Mouse (Mus musculus) hindbrain, embryonic 15.5 days (tissue): ENCODE data around the gene Ern1. TPM values are rescaled to one million over a fixed set of nuclear protein-coding genes. Genes with fewer than 3 reads are reported as not detected.
A peak's percentile ranks its signal among the peaks of the same experiment; 100 is the strongest.

Source experiments
- ATAC-seq: fragments of 200-750 bp; cut with Nextera tagmentation; 2 replicates; pipeline ENCODE4 v1.8.0; 2017; ENCODE audit warnings: low read depth, moderate number of reproducible peaks, moderate TSS enrichment; ENCODE audit not compliant: low FRiP score
- H3K27ac ChIP-seq: fragments of 300-500 bp; sonication (generic); replicated peaks from 2 replicates; pipeline ENCODE4 v1.5.1; 2015; ENCODE audit warnings: mild to moderate bottlenecking, inconsistent platforms
- H3K27me3 ChIP-seq: fragments of 300-500 bp; sonication (generic); 2 replicates; pipeline ENCODE4 v1.6.1; 2015; ENCODE audit warnings: control low read depth, inconsistent platforms
- H3K36me3 ChIP-seq: fragments of 300-500 bp; sonication (generic); 2 replicates; pipeline ENCODE4 v1.6.1; 2015; ENCODE audit warnings: control low read depth, inconsistent platforms
- H3K4me1 ChIP-seq: fragments of 300-500 bp; sonication (generic); replicated peaks from 2 replicates; pipeline ENCODE4 v1.6.1; 2015; ENCODE audit warnings: control low read depth, inconsistent platforms
- H3K4me2 ChIP-seq: fragments of 300-500 bp; sonication (generic); 2 replicates; pipeline ENCODE4 v1.6.1; 2015; ENCODE audit warnings: moderate library complexity, mild to moderate bottlenecking, inconsistent platforms
- H3K4me3 ChIP-seq: fragments of 300-500 bp; sonication (generic); 2 replicates; pipeline ENCODE4 v1.5.1; 2015; ENCODE audit warnings: mild to moderate bottlenecking, inconsistent platforms
- H3K9ac ChIP-seq: fragments of 300-500 bp; sonication (generic); 2 replicates; pipeline ENCODE4 v1.6.1; 2015; ENCODE audit warnings: inconsistent platforms
- H3K9me3 ChIP-seq: fragments of 300-500 bp; sonication (generic); 2 replicates; pipeline ENCODE4 v1.6.1; 2016; ENCODE audit warnings: control low read depth, inconsistent platforms
- WGBS: fragments of 180-500 bp; shearing (Covaris S2); methylation state at CpG from one replicate; pipeline ENCODE4 v1.1.7; 2015; 5-methylcytosine and 5-hydroxymethylcytosine counted together
- polyA plus RNA-seq: library from polyadenylated mRNA; unstranded; fragments of >200 nt; fragmentation: Nextera tagmentation; extraction: Ambion mirVana; gene quantifications from 2 replicates; pipeline ENCODE4 v1.2.1, GENCODE M21; 2015

The Ern1 gene
- polyA plus RNA-seq, 1 experiment from 2014 or later, result 5.0 TPM

DNA sequence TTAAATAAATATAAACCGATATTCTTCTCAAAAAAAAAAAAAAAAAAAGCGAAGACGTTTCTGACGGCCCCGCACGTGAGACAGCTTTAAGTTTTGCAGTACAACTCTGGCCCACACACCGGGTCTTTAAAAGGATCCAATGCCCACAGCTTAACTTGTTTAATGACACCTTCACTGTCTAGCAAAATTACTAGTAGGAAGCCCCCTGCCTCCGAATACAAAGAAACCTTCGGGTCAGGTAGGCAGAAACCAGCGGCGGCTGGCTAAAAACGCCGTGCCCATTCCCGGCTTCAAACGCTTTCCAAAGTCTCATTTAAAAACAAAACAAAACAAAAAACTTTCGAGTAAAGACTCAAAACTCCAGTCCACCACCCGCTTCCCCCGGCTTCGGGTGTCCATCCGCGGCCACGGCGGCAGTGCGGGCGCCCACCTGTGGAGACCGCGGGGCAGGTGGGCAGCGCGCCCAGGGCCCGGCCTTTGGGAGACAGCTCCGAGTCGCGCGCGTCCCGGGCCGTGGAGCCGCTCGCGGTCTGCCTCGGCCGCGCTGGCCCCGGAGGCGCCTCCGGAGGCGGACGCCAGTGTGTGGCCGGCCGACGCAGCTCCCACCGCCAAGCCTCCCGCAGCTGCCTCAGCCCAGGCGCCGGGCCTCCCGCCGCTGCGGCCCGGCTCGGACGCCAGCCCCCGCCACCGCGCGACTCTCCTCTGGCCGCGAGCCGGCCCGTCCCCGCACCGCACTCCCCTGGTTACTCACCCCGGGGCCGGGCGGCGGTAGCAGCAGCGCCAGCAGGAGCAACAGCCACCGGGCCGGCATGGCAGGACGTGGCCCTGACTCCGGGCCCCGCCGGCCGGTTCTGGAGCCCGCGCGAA is 553 bp downstream of the Ern1 start:
- Histone ChIP-seq H3K9me3 (no peaks in the 10 kb centered on the region), H3K27me3 (no peaks in the 10 kb centered on the region), H3K27ac (peak overlapping the region; percentile 82), H3K9ac (peak overlapping the region; percentile 88), H3K4me2 (peak overlapping the region; percentile 83), H3K36me3 (no peaks in the 10 kb centered on the region), H3K4me1 (peaks cover 10% of the 10 kb centered on the region), H3K4me3 (peak overlapping the region; percentile 94)
- WGBS, result under 1% methylated on average over 56 of the region's 86 CpGs
- peak; percentile 90 for ATAC-seq

DNA sequence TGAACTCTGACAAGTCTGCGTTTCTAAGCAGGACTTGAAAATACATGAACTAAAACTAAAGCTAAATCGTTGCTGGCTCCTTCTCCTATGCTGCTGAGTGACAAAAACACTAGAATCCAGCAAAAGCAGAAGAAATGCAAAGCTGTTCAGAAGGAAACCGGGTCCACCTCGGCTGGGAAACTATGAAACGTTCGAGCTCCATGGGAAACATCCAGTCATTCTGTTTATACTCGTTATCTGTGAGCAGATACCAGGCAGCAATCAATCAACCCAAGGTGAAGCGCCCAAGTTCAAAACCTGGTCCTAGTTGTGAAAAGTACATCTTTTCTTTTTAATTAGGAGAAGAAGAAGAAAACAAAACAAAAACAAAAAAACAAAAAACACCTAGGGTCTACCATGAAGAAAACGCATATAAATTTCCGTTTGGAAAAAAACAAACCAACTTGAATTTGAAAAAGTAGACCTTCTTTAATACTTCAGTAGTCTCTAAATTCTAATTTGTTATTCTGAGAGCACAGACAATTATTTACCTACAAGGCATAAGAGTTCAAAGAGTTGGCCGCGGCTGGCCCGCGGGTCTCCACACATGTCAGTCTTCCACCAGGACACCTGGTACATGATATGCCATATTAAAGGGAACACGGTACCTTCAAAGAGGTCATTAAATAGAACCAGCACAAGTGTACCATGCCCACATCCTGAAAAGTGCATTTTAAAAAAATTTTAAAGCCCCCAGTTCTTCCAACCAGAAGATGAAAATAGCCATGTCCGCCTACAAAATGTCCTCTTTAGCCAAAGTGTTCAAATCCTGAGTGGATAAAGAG is 1.4 kb downstream of the Ern1 start:
- 0 out of 2 replicates have a peak overlapping the region, but pooled peaks have one; percentile 88 for H3K9ac ChIP-seq
- ATAC-seq, result no peak
- peaks cover 10% of the 10 kb centered on the region for H3K4me1 ChIP-seq
- H3K36me3 ChIP-seq, result no peaks in the 10 kb centered on the region
- H3K27me3 ChIP-seq, result no peaks in the 10 kb centered on the region
- peak overlapping the region; percentile 94 for H3K4me3 ChIP-seq
- no peaks in the 10 kb centered on the region for H3K9me3 ChIP-seq
- WGBS, result 54% methylated on average over 16 of the region's 16 CpGs
- H3K27ac ChIP-seq, result no peak overlapping the region
- H3K4me2 ChIP-seq, result peak overlapping the region; percentile 83

DNA sequence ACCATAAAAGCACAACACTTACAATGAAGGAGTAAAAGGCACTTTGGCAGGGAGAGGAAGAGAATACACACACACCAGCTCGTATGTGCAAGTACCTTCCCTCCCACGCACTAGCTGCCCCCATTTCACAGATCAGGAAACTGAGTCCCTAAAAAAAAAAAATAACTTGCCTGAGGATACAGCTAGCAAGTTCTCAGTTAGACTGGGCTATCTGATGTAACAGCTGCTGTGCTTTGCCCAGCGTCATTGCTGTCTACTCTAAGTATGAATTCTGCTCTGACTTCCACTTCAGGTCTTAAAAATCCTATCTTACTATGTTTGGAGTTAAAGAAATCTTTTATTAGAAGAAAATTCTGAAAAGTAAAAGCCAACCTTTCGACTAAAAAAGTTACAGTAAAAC is 2.0 kb downstream of the Ern1 start:
- no peak overlapping the region for H3K4me2 ChIP-seq
- H3K27me3 ChIP-seq, result no peaks in the 10 kb centered on the region
- no peak overlapping the region for H3K4me3 ChIP-seq

DNA sequence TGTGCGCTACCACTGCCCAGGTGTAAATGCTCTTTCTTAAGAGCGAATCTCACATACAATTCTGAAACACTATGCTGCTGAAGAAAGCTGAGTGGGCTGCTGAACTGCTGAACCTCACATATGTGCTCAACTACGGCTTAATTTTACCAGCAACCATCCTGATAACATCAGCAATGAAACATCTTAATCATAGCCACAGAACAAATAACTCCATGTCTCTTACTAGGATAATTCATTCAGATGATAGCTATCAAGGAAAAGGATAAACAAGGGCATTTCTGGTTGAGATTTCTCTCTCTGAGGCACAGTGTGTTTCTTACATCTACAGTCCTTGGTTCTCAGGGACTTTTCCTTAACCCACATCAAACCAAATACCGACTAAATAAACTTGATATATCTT is 2.8 kb downstream of the Ern1 start:
- ATAC-seq, result no peak
- H3K4me1 ChIP-seq, result peaks cover 10% of the 10 kb centered on the region
- no peaks in the 10 kb centered on the region for H3K36me3 ChIP-seq
- WGBS, result 95% methylated on average over 4 of the region's 4 CpGs
- no peak overlapping the region for H3K4me3 ChIP-seq
- H3K27me3 ChIP-seq, result no peaks in the 10 kb centered on the region
- H3K27ac ChIP-seq, result no peak overlapping the region
- H3K9ac ChIP-seq, result no peak overlapping the region
- H3K9me3 ChIP-seq, result no peaks in the 10 kb centered on the region
- H3K4me2 ChIP-seq, result no peak overlapping the region

More for the DNA sequence above, 2.0 kb downstream of the Ern1 start:
- Histone ChIP-seq H3K36me3 (no peaks in the 10 kb centered on the region), H3K9me3 (no peaks in the 10 kb centered on the region), H3K27ac (no peak overlapping the region), H3K4me1 (peaks cover 10% of the 10 kb centered on the region), H3K9ac (no peak overlapping the region)
- no peak for ATAC-seq
- 93% methylated on average over 4 of the region's 4 CpGs for WGBS

DNA sequence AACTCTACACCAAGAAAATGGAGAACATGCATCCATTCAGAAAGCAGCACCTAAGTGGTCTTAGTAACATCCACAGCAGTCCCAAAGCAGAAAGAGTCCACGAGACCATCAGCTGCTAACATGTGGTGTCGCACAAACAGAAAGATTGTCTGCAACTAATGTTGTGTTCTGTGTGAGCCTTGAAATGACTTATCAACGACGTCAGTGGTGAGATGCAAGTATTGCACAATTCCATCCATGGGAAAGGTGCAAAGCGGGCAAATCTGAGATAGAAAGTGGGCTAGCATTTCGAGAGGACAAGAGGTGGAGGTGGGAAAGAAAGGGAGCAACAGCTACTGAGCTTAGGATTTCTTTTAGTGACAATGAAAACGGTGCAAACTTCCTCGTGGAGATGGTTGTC is 4.8 kb downstream of the Ern1 start:
- no peak overlapping the region for H3K27ac ChIP-seq
- no peaks in the 10 kb centered on the region for H3K36me3 ChIP-seq
- H3K9ac ChIP-seq, result no peak overlapping the region
- WGBS, result 90% methylated on average over 8 of the region's 8 CpGs
- no peaks in the 10 kb centered on the region for H3K27me3 ChIP-seq
- no peak overlapping the region for H3K4me2 ChIP-seq
- no peaks in the 10 kb centered on the region for H3K9me3 ChIP-seq
- H3K4me1 ChIP-seq, result peaks cover 10% of the 10 kb centered on the region
- H3K4me3 ChIP-seq, result no peak overlapping the region
- ATAC-seq, result no peak

DNA sequence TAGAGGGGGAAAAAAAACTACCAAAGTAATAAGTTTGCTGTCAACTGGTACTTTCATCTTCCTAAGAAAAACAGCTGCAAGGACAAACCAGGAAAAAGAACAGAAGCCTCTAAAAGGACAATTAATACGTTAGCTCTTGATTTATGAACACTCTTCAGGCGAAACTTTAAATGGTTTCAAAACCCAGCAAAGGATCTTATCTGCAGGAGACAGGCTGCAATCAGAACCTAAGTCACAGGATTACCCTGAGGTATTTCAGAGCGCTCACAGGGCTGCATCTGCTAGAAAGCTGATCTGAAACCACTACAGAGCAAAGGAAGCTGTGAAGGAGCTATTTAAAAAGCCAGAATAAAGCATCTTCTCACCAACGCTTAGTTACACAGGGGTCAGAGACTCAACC is 6.0 kb downstream of the Ern1 start:
- Histone ChIP-seq H3K4me1 (peaks cover 7% of the 10 kb centered on the region), H3K27me3 (no peaks in the 10 kb centered on the region), H3K4me3 (no peak overlapping the region), H3K27ac (no peak overlapping the region), H3K36me3 (no peaks in the 10 kb centered on the region), H3K9ac (no peak overlapping the region), H3K4me2 (no peak overlapping the region), H3K9me3 (no peaks in the 10 kb centered on the region)
- WGBS, result 81% methylated on average over 4 of the region's 4 CpGs
- no peak for ATAC-seq

DNA sequence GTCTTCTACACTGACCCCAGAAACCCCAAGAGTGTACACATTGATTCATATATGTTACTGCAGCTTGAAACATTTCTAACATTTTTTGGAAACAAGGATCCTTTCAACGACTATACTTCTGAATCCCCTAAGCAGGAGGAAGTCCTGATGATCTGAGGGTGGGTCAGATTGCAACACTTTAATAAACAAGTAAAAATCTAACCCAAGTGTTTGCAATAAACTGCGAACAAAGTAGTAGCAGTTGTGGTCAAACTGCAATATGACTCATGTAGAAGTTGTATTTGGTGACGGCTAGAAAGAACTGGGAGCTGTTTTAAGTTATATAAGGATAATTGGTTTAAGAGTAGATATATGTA is 7.1 kb downstream of the Ern1 start:
- H3K36me3 ChIP-seq, result no peaks in the 10 kb centered on the region
- no peaks in the 10 kb centered on the region for H3K4me1 ChIP-seq
- H3K9me3 ChIP-seq, result no peaks in the 10 kb centered on the region
- H3K4me3 ChIP-seq, result no peak overlapping the region
- 92% methylated on average over 3 of the region's 3 CpGs for WGBS
- no peaks in the 10 kb centered on the region for H3K27me3 ChIP-seq
- ATAC-seq, result no peak
- no peak overlapping the region for H3K9ac ChIP-seq
- no peak overlapping the region for H3K27ac ChIP-seq
- H3K4me2 ChIP-seq, result no peak overlapping the region

DNA sequence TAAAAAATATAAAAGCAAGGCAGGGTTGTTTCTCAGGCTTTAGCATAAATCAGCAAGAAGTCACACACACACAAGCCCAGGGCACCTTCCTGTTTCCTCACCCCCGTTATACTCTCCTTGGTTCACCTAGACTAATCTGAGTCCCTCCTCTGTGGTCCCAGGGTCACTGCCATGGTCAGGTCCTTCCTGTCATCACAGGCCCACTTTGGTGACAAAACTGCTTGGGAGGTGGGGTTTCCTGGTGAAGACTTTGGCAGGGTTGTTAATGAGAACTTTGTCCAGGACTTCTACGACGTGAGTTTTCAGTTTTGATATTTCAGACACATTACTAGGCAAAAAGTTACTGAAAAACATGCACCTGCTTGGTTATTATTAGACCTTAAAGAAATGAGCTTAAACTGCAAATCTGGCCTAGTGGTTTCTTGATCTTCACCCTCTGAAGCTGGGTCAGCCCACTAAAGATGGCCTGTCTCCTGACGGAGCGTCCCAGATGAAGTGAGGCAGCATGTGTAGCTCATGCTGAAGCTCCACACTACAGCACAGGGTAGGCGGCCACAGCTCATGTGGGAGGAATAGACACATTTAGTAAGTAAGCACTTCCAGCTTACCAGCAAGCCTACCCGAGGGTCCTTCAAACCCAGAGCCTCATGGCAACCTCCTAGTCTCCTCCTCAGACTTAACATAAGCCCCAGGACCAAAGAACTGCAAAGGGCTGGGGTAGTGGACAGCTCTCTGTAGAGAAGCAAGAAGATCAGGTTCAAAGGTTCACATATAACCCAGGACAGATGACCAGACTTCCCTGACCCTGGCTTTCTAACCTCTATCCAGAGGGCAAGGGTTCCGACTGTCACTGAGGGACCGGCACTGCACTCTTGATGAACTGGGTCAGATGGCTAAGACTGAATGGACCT is 7.8 kb downstream of the Ern1 start:
- Histone ChIP-seq H3K9me3 (no peaks in the 10 kb centered on the region), H3K4me1 (no peaks in the 10 kb centered on the region), H3K4me2 (no peak overlapping the region), H3K9ac (no peak overlapping the region), H3K27ac (no peak overlapping the region), H3K4me3 (no peak overlapping the region), H3K36me3 (no peaks in the 10 kb centered on the region), H3K27me3 (no peaks in the 10 kb centered on the region)
- no peak for ATAC-seq
- WGBS, result 87% methylated on average over 9 of the region's 9 CpGs

DNA sequence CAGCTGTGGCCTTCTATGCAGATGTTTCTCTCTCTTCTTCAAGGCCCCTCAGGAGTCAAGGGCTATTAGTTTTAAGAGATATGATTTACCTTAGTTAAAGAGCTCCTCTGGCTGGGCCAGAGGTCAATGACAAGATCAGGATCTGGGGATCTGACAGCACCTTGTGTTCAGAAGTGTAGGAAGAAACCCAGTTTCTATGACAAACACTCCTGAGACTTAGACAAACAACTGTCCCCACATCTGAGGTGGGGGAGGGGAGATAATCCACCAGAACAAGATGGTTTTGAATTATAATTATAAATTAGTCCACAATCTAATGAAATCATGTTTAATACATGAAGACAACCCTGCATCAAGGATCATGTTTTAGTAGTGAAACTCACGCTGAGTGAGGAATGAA is 8.9 kb downstream of the Ern1 start:
- H3K4me3 ChIP-seq, result no peak overlapping the region
- no peaks in the 10 kb centered on the region for H3K36me3 ChIP-seq
- no peaks in the 10 kb centered on the region for H3K27me3 ChIP-seq
- H3K9me3 ChIP-seq, result no peaks in the 10 kb centered on the region
- H3K9ac ChIP-seq, result no peak overlapping the region
- H3K27ac ChIP-seq, result no peak overlapping the region
- H3K4me1 ChIP-seq, result no peaks in the 10 kb centered on the region
- no peak for ATAC-seq
- no peak overlapping the region for H3K4me2 ChIP-seq
- WGBS, result 30% methylated on average over 1 of the region's 1 CpGs

DNA sequence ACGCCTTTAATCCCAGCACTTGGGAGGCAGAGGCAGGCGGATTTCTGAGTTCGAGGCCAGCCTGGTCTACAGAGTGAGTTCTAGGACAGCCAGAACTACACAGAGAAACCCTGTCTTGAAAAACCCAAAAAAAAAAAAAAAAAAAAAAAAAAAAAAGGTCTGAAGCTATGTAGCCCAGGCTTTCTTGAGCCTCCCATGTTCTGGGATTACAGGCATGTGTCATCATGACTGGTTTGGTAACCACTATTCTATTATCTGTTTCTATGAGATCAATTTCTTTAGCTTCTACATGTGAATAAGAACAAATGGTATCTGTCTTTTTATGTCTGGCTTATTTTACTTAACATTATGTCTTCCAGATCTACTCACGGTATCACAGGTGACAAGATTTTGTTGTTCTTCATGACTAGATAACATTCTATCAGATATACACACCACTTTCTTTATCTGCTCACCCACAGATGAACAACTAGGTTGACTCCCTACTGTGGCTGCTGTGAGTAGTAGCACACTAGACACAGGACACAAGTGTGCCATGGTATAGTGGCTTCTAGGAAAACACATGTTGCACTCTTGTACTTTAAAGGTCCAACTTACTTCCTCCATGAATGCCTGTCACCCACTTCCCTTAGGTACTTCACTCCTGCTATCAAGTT is 10.0 kb downstream of the Ern1 start:
- Histone ChIP-seq H3K4me3 (no peak overlapping the region), H3K9me3 (no peaks in the 10 kb centered on the region), H3K4me1 (no peaks in the 10 kb centered on the region), H3K27me3 (no peaks in the 10 kb centered on the region), H3K36me3 (no peaks in the 10 kb centered on the region), H3K27ac (no peak overlapping the region), H3K9ac (no peak overlapping the region), H3K4me2 (no peak overlapping the region)
- no peak for ATAC-seq
- 96% methylated on average over 4 of the region's 4 CpGs for WGBS

DNA sequence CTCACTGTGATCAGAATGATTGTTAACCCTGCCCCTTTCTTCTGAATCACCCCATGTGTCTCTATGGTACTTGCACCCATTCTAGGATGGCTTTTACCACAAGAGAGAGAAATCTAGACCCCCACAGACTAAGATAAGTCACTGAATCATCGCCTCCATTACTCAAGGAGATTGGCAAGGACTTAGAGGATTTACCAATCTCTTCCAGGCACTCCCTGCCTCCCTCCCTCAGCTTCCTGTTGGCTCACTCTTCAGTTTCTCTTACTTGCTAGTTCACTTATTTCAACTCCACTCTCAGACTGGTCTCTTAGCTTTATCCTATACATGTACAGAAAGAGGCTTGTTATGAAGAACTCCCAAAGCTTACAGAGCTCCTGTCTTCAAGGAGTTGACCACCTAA is 12.3 kb downstream of the Ern1 start:
- no peaks in the 10 kb centered on the region for H3K27me3 ChIP-seq
- 96% methylated on average over 1 of the region's 1 CpGs for WGBS
- no peaks in the 10 kb centered on the region for H3K4me1 ChIP-seq
- no peak overlapping the region for H3K27ac ChIP-seq
- no peak overlapping the region for H3K9ac ChIP-seq
- no peaks in the 10 kb centered on the region for H3K9me3 ChIP-seq
- no peak for ATAC-seq
- H3K4me2 ChIP-seq, result no peak overlapping the region
- no peak overlapping the region for H3K4me3 ChIP-seq
- H3K36me3 ChIP-seq, result no peaks in the 10 kb centered on the region
